Mouse (Mus musculus) c-Kit-positive CD71-positive TER-119-negative erythroid progenitor cells, embryonic 14.5 days (primary cell): Measurements from ENCODE around the gene Sox5.

Experiments used
- DNase-seq: peaks from one replicate; pipeline ENCODE4 v3.0.0-alpha.2; 2013; ENCODE audit warnings: low read depth

Sox5 gene

DNA sequence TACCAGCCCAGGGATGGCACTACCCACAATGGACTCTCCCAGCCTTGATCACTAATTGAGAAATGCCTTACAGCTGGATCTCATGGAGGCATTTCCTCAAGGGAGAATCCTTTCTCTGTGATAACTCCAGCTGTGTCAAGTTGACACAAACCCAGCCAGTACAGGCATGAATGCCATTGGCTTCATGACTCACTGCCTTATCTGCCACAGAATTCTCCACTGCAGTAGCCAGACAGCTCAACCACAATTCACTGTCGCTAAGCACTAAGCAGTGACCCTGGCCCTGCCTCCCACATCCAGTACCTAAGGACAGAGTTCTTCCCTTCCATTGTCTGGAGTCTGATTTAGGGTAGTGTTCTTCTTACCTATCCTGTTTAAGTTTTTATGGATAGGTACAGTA is 65.4 kb downstream of the Sox5 start:
- no peak for DNase-seq

- DNase-seq: no peak
These were observed 69.9 kb downstream of the Sox5 start for GRCm38 (mm10) chr6:144711841-144712240.

DNA sequence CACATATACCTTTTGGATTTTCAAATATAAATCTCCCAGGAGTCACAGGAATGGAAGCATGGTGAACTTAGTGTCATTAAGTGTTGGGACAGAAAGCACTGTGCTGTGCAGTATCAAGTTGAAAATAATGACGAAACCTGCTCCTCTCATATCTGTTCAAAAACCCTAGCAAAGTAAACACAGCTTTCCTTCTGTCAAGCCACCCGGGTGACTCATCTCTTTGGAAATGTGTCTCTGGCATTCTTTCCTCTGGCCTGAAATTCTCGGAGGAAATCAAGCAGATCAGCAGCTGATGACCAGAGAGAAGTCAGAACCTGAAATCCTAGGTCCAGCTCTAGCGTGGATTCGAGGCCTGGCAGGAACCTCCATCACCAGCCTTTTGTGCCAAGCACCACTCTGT is 71.0 kb downstream of the Sox5 start:
- no peak for DNase-seq

DNA sequence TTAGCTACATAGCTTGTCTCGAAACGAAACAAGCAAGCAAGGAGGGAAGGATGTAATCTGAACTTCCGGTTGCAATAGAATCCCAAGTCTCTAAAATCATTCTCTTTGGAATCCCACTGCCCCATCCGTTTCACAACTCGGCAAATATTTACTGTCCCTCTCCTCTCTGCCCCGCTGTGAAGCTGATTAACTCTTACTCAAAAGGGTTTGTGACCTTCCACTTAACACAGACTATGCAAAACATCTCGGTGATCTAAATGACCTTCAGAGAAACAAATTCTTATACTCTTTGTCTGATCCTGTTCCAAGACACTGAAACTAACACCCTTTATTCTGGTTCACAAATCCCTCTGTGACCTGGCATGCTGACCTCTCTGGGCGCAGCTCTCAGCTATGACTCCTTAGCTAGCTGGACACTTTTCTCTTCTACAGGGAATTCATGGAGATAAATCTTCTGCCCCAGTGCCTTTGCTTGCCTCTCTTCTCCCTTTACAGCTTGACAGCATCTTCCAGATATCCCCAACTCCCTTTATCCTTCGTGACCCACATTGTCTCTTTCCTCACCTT is 72.1 kb downstream of the Sox5 start:
- DNase-seq: no peak

DNA sequence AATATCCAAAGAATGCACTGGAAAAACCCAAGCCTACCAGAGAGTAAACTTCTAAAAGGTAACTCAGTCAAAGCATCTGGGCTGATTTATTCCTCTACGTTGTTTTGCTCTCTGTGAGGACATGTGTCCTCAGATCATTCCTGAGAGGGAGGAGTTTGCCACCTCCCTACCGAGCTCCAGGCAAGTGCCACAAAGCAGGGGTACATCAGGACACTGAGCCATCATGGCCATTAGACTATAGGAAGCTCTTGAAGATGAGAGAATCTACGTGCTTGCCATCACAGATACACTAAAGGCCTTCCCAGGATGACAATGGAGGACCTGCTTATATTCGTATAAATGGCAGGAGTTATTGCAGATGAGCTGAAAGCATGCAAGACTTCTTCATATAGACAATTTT is 73.4 kb downstream of the Sox5 start:
- DNase-seq: no peak

GRCm38 (mm10) chr6:144707976-144708375 is 73.8 kb downstream of the Sox5 start:
- DNase-seq: no peak

DNA sequence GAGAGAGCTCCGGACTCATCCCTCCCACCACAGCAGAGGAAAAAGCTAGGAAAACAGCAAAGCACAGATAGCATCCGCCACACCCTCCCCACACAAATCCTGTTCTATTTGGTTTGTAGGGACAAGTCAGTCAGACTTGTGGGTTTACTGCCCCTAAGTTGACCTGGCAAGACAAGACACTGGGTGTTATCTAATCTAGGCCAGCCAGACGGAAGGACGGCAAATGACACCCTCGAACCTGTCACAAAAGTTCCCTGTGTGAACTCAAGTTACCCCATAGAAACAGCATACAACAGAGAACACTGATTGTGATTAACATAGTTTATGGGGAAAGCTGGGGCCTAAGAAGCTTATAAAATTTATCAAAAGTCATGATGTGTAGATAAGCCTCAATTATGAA is 76.8 kb downstream of the Sox5 start:
- peak; percentile 23 for DNase-seq

DNA sequence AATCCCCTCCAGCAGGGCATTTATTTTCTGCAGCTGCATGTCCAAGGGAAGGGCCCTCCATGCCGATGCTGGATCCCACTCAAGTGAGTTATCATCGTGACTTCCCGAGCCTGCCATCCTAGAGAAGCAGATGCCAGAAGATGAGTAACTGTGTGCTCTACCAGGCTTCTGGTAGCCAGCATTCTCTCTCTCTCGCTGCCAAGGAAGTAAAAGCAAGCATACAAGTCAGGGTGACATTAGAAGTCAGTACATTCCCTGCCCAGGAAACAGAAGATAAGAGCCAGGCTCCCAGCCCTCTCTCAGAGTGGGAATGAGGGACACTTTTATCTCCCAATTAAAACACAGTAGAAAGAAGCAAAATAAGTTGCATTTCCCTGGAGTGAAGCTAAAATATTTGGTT is 86.1 kb downstream of the Sox5 start:
- no peak for DNase-seq

- no peak for DNase-seq
These were observed 88.4 kb downstream of the Sox5 start for GRCm38 (mm10) chr6:144693211-144693899.

- no peak for DNase-seq
These were observed 90.3 kb downstream of the Sox5 start for GRCm38 (mm10) chr6:144691298-144692041.

- DNase-seq: no peak
These were observed 92.7 kb downstream of the Sox5 start for GRCm38 (mm10) chr6:144689076-144689475.

DNA sequence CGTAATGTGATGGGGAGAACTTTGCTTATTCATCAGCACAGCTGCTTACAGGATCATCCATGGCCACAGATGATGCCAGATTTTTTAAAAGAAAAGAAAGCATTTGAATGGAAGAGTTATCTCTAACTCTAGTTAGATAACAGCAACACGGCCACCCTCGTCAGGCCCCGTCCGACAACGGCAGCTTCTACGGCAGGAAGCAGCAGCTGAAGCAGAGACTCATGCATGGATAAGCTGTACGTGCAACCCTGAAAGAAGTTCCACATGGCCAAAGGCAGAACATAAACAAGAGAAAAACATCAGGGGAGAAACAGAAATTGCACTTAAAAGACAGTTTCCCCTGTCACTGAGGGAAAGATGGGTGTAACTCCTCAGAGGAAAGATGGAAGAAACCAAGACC is 94.1 kb downstream of the Sox5 start:
- DNase-seq: no peak

GRCm38 (mm10) chr6:144681045-144681789 is 100.6 kb downstream of the Sox5 start:
- no peak for DNase-seq

- no peak for DNase-seq
These were observed 104.2 kb downstream of the Sox5 start for GRCm38 (mm10) chr6:144677491-144678133.

- DNase-seq: no peak
These were observed 106.7 kb downstream of the Sox5 start for GRCm38 (mm10) chr6:144675111-144675510.

- DNase-seq: no peak
These were observed 107.9 kb downstream of the Sox5 start for GRCm38 (mm10) chr6:144673906-144674305.

DNA sequence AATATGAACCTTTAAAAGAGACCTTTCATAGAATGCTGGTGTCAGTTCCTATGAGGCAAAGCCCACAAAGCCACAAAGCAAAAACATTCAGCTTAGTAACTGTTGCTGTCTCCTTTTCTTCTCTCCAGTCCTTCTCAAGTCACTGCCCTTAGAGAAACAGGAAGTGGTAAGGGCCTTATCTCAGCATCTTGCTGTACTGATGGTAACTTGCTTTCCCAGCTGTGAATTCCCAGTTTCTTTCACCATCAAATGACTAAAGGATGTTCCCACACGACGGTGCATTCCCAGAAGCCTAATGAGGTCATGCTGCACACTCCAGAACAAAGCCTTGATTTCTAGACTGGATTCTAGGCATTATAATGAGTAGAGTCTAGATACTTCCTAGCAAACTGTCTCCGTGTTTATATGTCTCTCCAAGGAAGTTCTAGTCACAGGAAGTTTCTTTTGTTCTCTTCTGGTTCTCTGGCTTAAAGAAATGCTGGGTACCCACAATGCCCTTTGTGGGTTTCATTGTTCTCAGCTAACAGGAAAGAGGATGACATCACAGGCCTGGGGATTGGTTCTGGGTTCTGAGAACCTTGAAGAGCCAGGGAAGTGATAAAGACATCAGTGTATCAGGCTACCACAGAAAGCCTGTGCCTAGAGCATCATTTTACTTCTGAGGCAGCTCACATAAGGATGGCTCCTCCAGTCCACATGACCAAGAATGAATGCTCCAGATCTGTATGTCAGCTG is 111.2 kb downstream of the Sox5 start:
- DNase-seq: no peak

DNA sequence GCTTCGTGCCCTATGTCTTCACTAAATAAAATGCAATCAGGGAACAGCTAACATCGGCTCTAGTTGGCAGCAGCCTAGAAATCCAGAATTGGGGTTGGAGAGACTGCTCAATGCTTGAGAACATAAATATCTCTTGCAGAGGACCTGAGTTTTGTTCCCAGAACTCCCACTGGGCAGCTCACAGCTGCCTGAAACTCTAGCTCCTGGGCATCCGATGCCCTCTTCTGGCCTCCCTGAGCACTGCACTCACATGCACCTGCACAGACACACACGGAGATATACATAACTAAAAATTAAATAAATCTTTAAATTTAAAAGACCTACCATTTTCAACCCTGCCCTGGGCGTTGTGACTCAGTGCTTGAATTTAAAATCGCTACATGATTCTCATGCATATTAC is 115.2 kb downstream of the Sox5 start:
- DNase-seq: no peak

GRCm38 (mm10) chr6:144664765-144665164 is 117.0 kb downstream of the Sox5 start:
- DNase-seq: peak; percentile 10

- DNase-seq: no peak
These were observed 118.2 kb downstream of the Sox5 start for GRCm38 (mm10) chr6:144663516-144664074.
